8 mouse cellular contexts compared by ENCODE assay signal in the genomic region with DNA sequence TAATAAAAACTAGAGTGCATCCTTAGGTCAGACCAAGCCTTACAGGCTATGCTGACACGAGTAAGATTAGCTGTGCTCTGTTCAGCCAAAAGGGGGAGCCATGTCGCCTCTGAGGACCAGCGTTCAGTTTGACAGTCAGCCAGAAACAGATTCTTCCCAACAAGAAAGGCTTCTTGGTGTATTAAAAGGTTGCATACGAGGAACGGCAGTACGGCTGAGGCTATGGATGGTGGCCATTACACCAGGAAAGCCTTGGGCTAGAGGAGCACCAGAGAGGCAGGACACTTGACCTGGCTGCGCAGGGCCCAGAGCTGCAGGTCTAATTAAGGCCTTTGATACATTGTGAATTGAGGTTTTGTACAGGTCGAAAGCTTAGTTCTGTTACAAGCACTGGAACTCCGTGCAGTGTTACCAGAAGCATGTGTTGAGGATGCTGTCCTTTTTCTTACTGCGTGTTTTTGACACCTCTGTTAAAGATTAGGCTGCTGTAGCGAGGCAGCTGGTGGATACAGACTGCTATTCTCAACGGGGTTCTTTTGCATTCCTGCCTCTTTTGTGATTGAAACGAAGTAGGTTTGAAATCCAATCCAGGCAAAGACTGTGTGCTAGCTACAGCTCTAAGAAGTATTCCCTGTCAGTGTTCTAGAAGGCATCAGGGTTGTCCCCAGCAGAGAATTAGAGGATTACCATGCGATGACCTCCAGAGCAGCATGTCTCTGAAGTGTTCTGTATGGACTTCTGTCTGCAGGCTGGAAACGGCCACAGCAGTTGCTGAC. TPM values are rescaled to one million over a fixed set of nuclear protein-coding genes. Genes with fewer than 3 reads are reported as not detected.
DNase-seq lines count a peak whose midpoint lies in the region; ATAC-seq and TF ChIP-seq lines count a peak whose summit lies in the region.

No protein-coding gene starts in this region.

- WGBS in forebrain, embryonic 15.5 days: 9% methylated on average over 15 of the region's 15 CpGs
- WGBS in neural tube, embryonic 15.5 days: 19% methylated on average over 15 of the region's 15 CpGs

- H3K4me1 ChIP-seq in G1E (ENCODE audit: insufficient read depth, low read depth, low read length): peaks cover 21% of the 10 kb centered on the region
- H3K4me1 ChIP-seq in forebrain, embryonic 15.5 days: peaks cover 10% of the 10 kb centered on the region
- H3K4me1 ChIP-seq in neural tube, embryonic 15.5 days: peaks cover 7% of the 10 kb centered on the region; the same call in 1 of the 2 replicates

- peak; percentile 37; the same call in 1 of the 2 replicates for ATAC-seq in G1E (ENCODE audit: extremely low read depth, insufficient number of reproducible peaks, low FRiP score, poor library complexity, severe bottlenecking)
- ATAC-seq in forebrain, embryonic 15.5 days (replicated peaks): peak; percentile 81
- peak; percentile 87 for ATAC-seq in neural tube, embryonic 15.5 days (ENCODE audit: low FRiP score)

- H3K27ac ChIP-seq in forebrain, embryonic 15.5 days (replicated peaks): peak overlapping the region; percentile 78
- H3K27ac ChIP-seq in neural tube, embryonic 15.5 days (replicated peaks): no peak overlapping the region

- peak overlapping the region; percentile 24 for H3K4me2 ChIP-seq in forebrain, embryonic 15.5 days (replicated peaks)
- H3K4me2 ChIP-seq in neural tube, embryonic 15.5 days: peak overlapping the region; percentile 34

- H3K9ac ChIP-seq in forebrain, embryonic 15.5 days (replicated peaks): 0 out of 2 replicates have a peak overlapping the region, but pooled peaks have one; percentile 8
- H3K9ac ChIP-seq in neural tube, embryonic 15.5 days (replicated peaks): no peak overlapping the region

- no peak overlapping the region for H3K4me3 ChIP-seq in G1E (ENCODE audit: low read depth, low read length)
- H3K4me3 ChIP-seq in forebrain, embryonic 15.5 days: no peak overlapping the region
- no peak overlapping the region for H3K4me3 ChIP-seq in neural tube, embryonic 15.5 days (replicated peaks)

- no peaks in the 10 kb centered on the region for H3K27me3 ChIP-seq in G1E (ENCODE audit: insufficient read depth, low read length)
- H3K27me3 ChIP-seq in forebrain, embryonic 15.5 days: no peaks in the 10 kb centered on the region
- no peaks in the 10 kb centered on the region for H3K27me3 ChIP-seq in neural tube, embryonic 15.5 days (replicated peaks)

- peak; percentile 30 for DNase-seq in G1E (ENCODE audit: low spot score)
- peak; percentile 70 to 77 for DNase-seq in cerebellum, adult 18-20 months
- peak; percentile 10 for DNase-seq in heart, postnatal 25 days (ENCODE audit: low spot score)
- DNase-seq in layer of hippocampus, adult 11-12 months (ENCODE audit: low spot score): peak; percentile 73
- DNase-seq in lung, adult 18-20 months: peak; percentile 71 to 79
- DNase-seq in testis, postnatal 10 days (ENCODE audit: low spot score): peak; percentile 77

- intact Hi-C loops in heart, postnatal 25 days (cut with DNase I): loop anchor here (1.0 kb wide), 1 partner anchor 96 kb away; no protein-coding TSS in a partner anchor

- H3K36me3 ChIP-seq in G1E (replicated peaks): no peaks in the 10 kb centered on the region
- H3K36me3 ChIP-seq in forebrain, embryonic 15.5 days: no peaks in the 10 kb centered on the region
- H3K36me3 ChIP-seq in neural tube, embryonic 15.5 days: no peaks in the 10 kb centered on the region

- H3K9me3 ChIP-seq in G1E (replicated peaks): no peaks in the 10 kb centered on the region
- no peaks in the 10 kb centered on the region for H3K9me3 ChIP-seq in forebrain, embryonic 15.5 days
- no peaks in the 10 kb centered on the region for H3K9me3 ChIP-seq in neural tube, embryonic 15.5 days (replicated peaks)

- TF ChIP-seq CTCF in G1E (IDR thresholded peaks at IDR 0.05; ENCODE audit: low read depth, low read length): no peak; the same call in 1 of the 2 replicates

RNA-seq across cellular contexts. Expression of a gene that starts 16.3 kb away (rescaled TPM):
- total RNA-seq in G1E (2014; fragmentation: Nextera tagmentation) (69.0 and 95.0 TPM in 2 replicates), G1E (2017) (69.1 and 72.0 TPM in 2 replicates)
- 118 and 121 TPM in 2 replicates for polyA plus RNA-seq in G1E (2012)
- polyA plus RNA-seq in forebrain, embryonic 15.5 days (2015; fragmentation: Nextera tagmentation; extraction: Ambion mirVana): 87.1 and 89.2 TPM in 2 replicates
- total RNA-seq in heart, postnatal 25 days (2021): 10 to 100 TPM; 15.5 to 16.7 TPM
- polyA plus RNA-seq in neural tube, embryonic 15.5 days (2015; fragmentation: Nextera tagmentation; extraction: Ambion mirVana): 94.2 and 105 TPM in 2 replicates

RNA-seq across cellular contexts. Expression of a gene that starts 42.5 kb away (rescaled TPM):
- total RNA-seq in G1E (2014; fragmentation: Nextera tagmentation) (16.8 and 27.7 TPM in 2 replicates), G1E (2017) (49.3 and 49.7 TPM in 2 replicates)
- polyA plus RNA-seq in G1E (2012): 22.5 and 27.2 TPM in 2 replicates
- polyA plus RNA-seq in forebrain, embryonic 15.5 days (2015; fragmentation: Nextera tagmentation; extraction: Ambion mirVana): 10.0 and 10.7 TPM in 2 replicates
- 1 to 10 TPM; 4.2 TPM for total RNA-seq in heart, postnatal 25 days (2021)
- 7.7 and 8.7 TPM in 2 replicates for polyA plus RNA-seq in neural tube, embryonic 15.5 days (2015; fragmentation: Nextera tagmentation; extraction: Ambion mirVana)

Comparison
In these comparisons a context has a peak if more than half of its experiments do, and no peak if none do; other contexts are left out.
1. ATAC-seq: peak in every context shown above with its lines; median percentile 87 in neural tube, embryonic 15.5 days; 81 in forebrain, embryonic 15.5 days; 37 in G1E.
2. DNase-seq: peak in every context shown above with its lines; median percentile 77 in testis, postnatal 10 days; 75 in lung, adult 18-20 months; 74 in cerebellum, adult 18-20 months; 73 in layer of hippocampus, adult 11-12 months; 30 in G1E; 10 in heart, postnatal 25 days.